Mouse (Mus musculus): ENCODE results near the gene Slc2a12.

Slc2a12 gene

GRCm38 (mm10) chr10:22644853-22645491, at the start of gene Slc2a12:
Gene Slc2a12, plus strand, starts transcription at chr10:22645011.
- peak; percentile 24 for DNase-seq (ENCODE audit: low spot score)

- peak; percentile 13 for DNase-seq (ENCODE audit: low spot score)
Observed at GRCm38 (mm10) chr10:22598908-22599480, 45.8 kb upstream of the Slc2a12 start.

- no peak for DNase-seq (ENCODE audit: low spot score)
Observed at GRCm38 (mm10) chr10:22601046-22601445, 43.8 kb upstream of the Slc2a12 start.

- no peak for DNase-seq (ENCODE audit: low spot score)
Observed at GRCm38 (mm10) chr10:22604801-22605200, 40.0 kb upstream of the Slc2a12 start.

GRCm38 (mm10) chr10:22608273-22608672, 36.5 kb upstream of the Slc2a12 start:
- no peak for DNase-seq (ENCODE audit: low spot score)

- no peak for DNase-seq (ENCODE audit: low spot score)
Observed at GRCm38 (mm10) chr10:22608799-22609357, 35.9 kb upstream of the Slc2a12 start.

- DNase-seq (ENCODE audit: low spot score) = no peak
Observed at GRCm38 (mm10) chr10:22613301-22613700, 31.5 kb upstream of the Slc2a12 start.

- no peak for DNase-seq (ENCODE audit: low spot score)
Observed at GRCm38 (mm10) chr10:22614554-22614953, 30.3 kb upstream of the Slc2a12 start.

GRCm38 (mm10) chr10:22615309-22615708, 29.5 kb upstream of the Slc2a12 start:
- no peak for DNase-seq (ENCODE audit: low spot score)

GRCm38 (mm10) chr10:22618842-22619241, 26.0 kb upstream of the Slc2a12 start:
- peak; percentile 13 for DNase-seq (ENCODE audit: low spot score)

- DNase-seq (ENCODE audit: low spot score) = no peak
Observed at GRCm38 (mm10) chr10:22628832-22629231, 16.0 kb upstream of the Slc2a12 start.

GRCm38 (mm10) chr10:22631103-22631502, 13.7 kb upstream of the Slc2a12 start:
- no peak for DNase-seq (ENCODE audit: low spot score)

GRCm38 (mm10) chr10:22631528-22631927, 13.3 kb upstream of the Slc2a12 start:
- DNase-seq (ENCODE audit: low spot score) = peak; percentile 26

GRCm38 (mm10) chr10:22631956-22632355, 12.9 kb upstream of the Slc2a12 start:
- DNase-seq (ENCODE audit: low spot score) = no peak

GRCm38 (mm10) chr10:22633406-22634306, 11.2 kb upstream of the Slc2a12 start:
- DNase-seq (ENCODE audit: low spot score) = no peak

GRCm38 (mm10) chr10:22637241-22637640, 7.6 kb upstream of the Slc2a12 start:
- no peak for DNase-seq (ENCODE audit: low spot score)

GRCm38 (mm10) chr10:22644171-22644570, 640 bp upstream of the Slc2a12 start:
- DNase-seq (ENCODE audit: low spot score) = no peak

- no peak for DNase-seq (ENCODE audit: low spot score)
Observed at GRCm38 (mm10) chr10:22648702-22649101, 3.9 kb downstream of the Slc2a12 start.

GRCm38 (mm10) chr10:22653820-22654219, 9.0 kb downstream of the Slc2a12 start:
- no peak for DNase-seq (ENCODE audit: low spot score)

- DNase-seq (ENCODE audit: low spot score) = no peak
Observed at GRCm38 (mm10) chr10:22658534-22659385, 13.9 kb downstream of the Slc2a12 start.

- no peak for DNase-seq (ENCODE audit: low spot score)
Observed at GRCm38 (mm10) chr10:22659386-22659725, 14.5 kb downstream of the Slc2a12 start.
